Mouse (Mus musculus) liver, embryonic 12.5 days (tissue): ENCODE data around the gene Dcst1. TPM values are rescaled to one million over a fixed set of nuclear protein-coding genes. Genes with fewer than 3 reads are reported as not detected.

ENCODE experiments used
- ATAC-seq: fragments of 200-750 bp; cut with Nextera tagmentation; 2 replicates; pipeline ENCODE4 v1.8.0; 2017; ENCODE audit warnings: moderate number of reproducible peaks, mild to moderate bottlenecking, moderate library complexity
- H3K27ac ChIP-seq: fragments of 300-500 bp; sonication (generic); 2 replicates; pipeline ENCODE4 v1.5.1; 2016; ENCODE audit warnings: mild to moderate bottlenecking
- H3K27me3 ChIP-seq: fragments of 300-500 bp; sonication (generic); replicated peaks from 2 replicates; pipeline ENCODE4 v1.6.1; 2016; ENCODE audit warnings: mild to moderate bottlenecking, moderate library complexity
- H3K36me3 ChIP-seq: fragments of 300-500 bp; sonication (generic); 2 replicates; pipeline ENCODE4 v1.6.1; 2016; ENCODE audit warnings: mild to moderate bottlenecking, moderate library complexity
- H3K4me1 ChIP-seq: fragments of 300-500 bp; sonication (generic); 2 replicates; pipeline ENCODE4 v1.6.1; 2016
- H3K4me2 ChIP-seq: fragments of 300-500 bp; sonication (generic); 2 replicates; pipeline ENCODE4 v1.6.1; 2016; ENCODE audit warnings: mild to moderate bottlenecking, moderate library complexity
- H3K4me3 ChIP-seq: fragments of 300-500 bp; sonication (generic); 2 replicates; pipeline ENCODE4 v1.5.1; 2016; ENCODE audit warnings: mild to moderate bottlenecking, moderate library complexity
- H3K9ac ChIP-seq: fragments of 300-500 bp; sonication (generic); 2 replicates; pipeline ENCODE4 v1.6.1; 2016; ENCODE audit warnings: mild to moderate bottlenecking, moderate library complexity
- H3K9me3 ChIP-seq: fragments of 300-500 bp; sonication (generic); replicated peaks from 2 replicates; pipeline ENCODE4 v1.6.1; 2016; ENCODE audit warnings: mild to moderate bottlenecking, moderate library complexity
- WGBS: fragments of 180-500 bp; shearing (Covaris S2); methylation state at CpG from one replicate; pipeline ENCODE4 v1.1.7; 2016; ENCODE audit not compliant: insufficient replicate concordance; 5-methylcytosine and 5-hydroxymethylcytosine counted together
- polyA plus RNA-seq: library from polyadenylated mRNA; unstranded; fragments of >200 nt; fragmentation: Nextera tagmentation; extraction: Ambion mirVana; gene quantifications from 2 replicates; pipeline ENCODE4 v1.2.1, GENCODE M21; 2016

Gene Dcst1
- polyA plus RNA-seq, 1 experiment from 2014 or later: not detected

DNA sequence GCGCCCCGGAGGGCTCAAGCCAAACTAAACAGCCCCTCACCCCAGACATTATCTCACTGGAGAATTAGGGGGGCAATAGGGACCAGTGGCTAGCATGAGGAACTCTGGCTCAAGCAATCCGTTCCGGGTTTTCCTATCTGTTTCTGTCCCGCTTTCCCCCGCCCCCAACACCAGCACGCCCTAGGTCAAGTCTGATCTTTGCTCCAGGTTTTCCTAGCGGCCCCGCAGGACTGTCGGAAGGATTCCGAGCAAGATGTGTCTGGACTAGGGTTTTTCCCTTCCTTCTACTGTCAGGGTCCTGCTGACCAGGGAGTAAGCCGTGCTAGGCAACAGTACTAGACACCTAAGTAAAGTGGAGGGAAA lies 29.8 kb upstream of the Dcst1 start:
- Histone ChIP-seq H3K27ac (peak overlapping the region; percentile 85), H3K4me3 (peak overlapping the region; percentile 63), H3K27me3 (peaks cover 31% of the 10 kb centered on the region), H3K4me2 (peak overlapping the region; percentile 98), H3K9me3 (no peaks in the 10 kb centered on the region), H3K9ac (peak overlapping the region; percentile 81), H3K4me1 (peaks cover 72% of the 10 kb centered on the region), H3K36me3 (peaks cover 9% of the 10 kb centered on the region; the same call in 1 of the 2 replicates)
- WGBS: under 1% methylated on average over 11 of the region's 12 CpGs
- ATAC-seq: peak; percentile 19

DNA sequence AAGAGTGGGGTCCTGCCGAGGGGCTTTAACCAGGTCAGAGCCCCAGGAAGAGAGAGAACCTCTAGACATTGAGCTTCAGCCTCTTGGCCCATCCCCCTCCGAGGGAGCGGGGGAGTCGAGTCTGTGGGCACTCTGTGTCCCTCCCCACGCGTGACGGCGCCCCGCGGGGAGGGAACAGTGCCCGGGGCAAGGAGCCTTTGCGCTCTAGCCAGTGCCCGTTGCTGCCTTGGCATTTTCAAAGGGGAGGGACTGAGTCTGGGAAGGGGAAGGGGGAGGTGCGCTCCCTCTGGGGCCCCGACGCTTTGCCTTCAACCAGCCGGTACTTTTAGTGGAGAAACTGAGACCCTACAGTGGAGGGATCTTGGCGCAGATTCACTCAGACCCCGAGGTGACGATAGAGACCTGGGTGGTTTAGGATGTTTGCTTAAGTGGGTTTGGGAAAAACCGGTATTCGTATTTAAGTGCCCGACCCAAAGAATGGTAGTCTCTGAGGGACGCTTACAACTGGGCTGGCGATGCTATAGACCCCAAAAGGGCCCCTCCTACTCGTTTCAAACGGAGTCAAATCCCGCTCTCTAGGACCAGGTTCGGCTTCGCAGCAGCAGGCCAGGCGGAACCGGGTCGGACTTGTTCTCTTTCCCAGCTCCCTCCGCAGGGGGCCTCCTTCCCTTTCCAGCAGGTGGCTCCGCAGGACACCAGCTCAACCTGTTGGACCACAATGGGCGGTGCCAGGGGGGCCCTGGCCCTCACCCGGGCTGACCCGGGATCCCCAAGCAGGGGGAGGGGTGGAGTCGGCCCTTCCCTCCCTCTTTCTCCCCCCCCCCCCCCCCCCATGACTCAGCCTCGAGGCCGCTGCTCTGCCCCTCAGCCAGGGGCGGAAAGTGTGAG lies 29.2 kb upstream of the Dcst1 start, which contains the start of gene Zbtb7b:
TSS of gene Zbtb7b (minus strand) at position 771 of the 888 bp plus-strand sequence.
- Histone ChIP-seq H3K4me3 (peak within 1 kb of the TSS; percentile 63), H3K4me1 (peaks cover 79% of the 10 kb centered on the region)

DNA sequence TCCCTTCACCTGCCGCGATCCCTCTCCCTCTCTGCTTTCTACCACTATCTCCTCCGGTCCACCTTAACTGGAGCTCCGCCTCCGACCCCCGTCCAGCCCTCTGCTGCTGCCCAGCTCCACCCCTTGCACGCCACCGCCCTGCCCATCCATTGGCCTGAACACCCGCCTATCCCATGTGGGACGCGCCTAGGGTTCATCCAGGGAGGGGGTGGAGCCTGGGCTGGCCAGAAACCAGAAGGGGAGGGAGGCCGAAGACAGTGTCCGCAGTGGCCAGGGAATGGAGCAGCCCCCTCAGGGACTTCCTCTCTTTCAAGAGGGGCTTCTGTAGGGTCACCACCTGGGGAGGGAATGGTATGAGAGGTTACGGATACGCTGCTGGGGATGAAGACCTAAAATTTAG lies 28.6 kb upstream of the Dcst1 start:
- Histone ChIP-seq H3K27ac (peak overlapping the region; percentile 85), H3K4me3 (peak overlapping the region; percentile 63), H3K4me1 (peaks cover 85% of the 10 kb centered on the region), H3K9ac (peak overlapping the region; percentile 81), H3K36me3 (no peaks in the 10 kb centered on the region), H3K9me3 (no peaks in the 10 kb centered on the region), H3K4me2 (peak overlapping the region; percentile 98), H3K27me3 (peaks cover 31% of the 10 kb centered on the region)
- ATAC-seq: peak; percentile 93
- under 1% methylated on average over 15 of the region's 15 CpGs for WGBS

More for the DNA sequence above, 29.2 kb upstream of the Dcst1 start, which contains the start of gene Zbtb7b:
- Histone ChIP-seq H3K27ac (peak within 1 kb of the TSS; percentile 85), H3K36me3 (0 out of 2 replicates have a peak, but pooled peaks cover 2% of the 10 kb centered on the region), H3K9ac (peak within 1 kb of the TSS; percentile 81), H3K27me3 (peaks cover 31% of the 10 kb centered on the region), H3K4me2 (peak within 1 kb of the TSS; percentile 98), H3K9me3 (no peaks in the 10 kb centered on the region)
- under 1% methylated on average over 40 of the region's 42 CpGs for WGBS
- peak; percentile 50 for ATAC-seq

DNA sequence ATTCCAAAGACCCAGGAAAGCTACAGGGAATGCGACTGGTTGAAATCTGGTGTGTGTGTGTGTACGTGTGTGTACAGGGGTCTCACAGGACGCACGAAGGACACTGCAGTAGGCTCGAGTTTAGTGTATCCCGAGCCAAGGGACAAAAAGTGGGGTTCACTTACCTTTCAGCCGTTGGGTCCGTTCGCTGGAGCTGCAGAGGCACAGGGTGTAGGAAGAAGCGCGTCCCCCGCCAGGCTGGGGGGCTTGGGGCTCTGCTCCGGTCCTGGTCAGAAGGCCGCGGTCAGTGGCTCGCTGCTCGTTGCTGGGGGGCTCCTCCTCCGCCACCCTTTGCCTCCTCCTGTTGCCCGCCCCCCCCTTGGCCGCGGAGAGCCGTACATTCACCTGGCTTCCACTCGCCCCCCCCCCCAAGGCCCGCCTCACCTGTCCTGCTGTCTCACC lies 27.8 kb upstream of the Dcst1 start:
- Histone ChIP-seq H3K4me3 (peak overlapping the region; percentile 63), H3K36me3 (no peaks in the 10 kb centered on the region), H3K9me3 (no peaks in the 10 kb centered on the region), H3K4me1 (peaks cover 90% of the 10 kb centered on the region), H3K27me3 (peaks cover 31% of the 10 kb centered on the region), H3K9ac (peak overlapping the region; percentile 67), H3K27ac (peak overlapping the region; percentile 70), H3K4me2 (peak overlapping the region; percentile 98)
- WGBS: under 1% methylated on average over 22 of the region's 24 CpGs
- ATAC-seq: no peak

DNA sequence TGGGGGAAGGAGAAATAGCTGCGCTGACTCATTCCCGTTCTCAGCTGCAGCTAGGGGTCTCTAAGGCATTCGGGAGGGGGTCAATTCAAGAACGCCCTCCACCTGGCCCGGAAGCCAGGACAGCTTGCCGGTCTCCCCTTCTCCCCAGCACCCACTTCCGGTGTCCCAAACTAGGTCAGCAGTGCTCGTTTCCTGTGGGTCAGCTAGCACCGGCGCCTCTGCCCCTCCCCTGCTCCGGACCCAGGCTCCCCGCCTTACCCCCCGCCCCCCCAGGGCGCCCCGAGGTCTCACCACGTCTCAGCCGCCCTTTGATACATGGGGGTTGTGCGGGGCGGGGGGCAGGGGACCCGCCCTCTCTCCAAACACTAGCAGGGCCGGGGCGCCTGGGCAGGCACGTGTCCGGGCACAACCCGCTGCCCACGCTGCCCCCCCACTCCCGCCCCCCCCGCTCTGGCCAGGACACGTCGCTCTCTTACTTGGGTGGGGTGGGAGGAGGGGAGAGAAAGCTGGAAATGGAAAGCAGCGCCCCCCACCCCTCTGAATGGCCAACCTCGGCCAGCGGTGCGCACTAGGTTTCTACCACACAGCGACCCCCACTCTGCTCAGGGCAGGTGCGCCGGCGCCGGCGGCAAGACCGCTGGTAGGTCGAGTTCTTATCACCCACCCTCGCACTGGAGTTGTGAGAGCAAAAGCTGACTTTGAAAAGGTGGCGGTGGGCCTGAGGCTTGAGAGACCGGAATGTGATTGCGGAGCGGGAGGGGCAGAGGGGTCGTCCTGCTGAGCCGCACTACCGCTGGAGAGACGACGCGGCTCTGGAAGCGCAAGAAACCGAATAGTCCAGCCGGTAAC lies 26.8 kb upstream of the Dcst1 start:
- no peaks in the 10 kb centered on the region for H3K9me3 ChIP-seq
- peak overlapping the region; percentile 63 for H3K4me3 ChIP-seq
- no peaks in the 10 kb centered on the region for H3K36me3 ChIP-seq
- peak overlapping the region; percentile 98 for H3K4me2 ChIP-seq
- peaks cover 31% of the 10 kb centered on the region for H3K27me3 ChIP-seq
- under 1% methylated on average over 55 of the region's 56 CpGs for WGBS
- H3K9ac ChIP-seq: peak overlapping the region; percentile 67
- ATAC-seq: no peak
- peak overlapping the region; percentile 70 for H3K27ac ChIP-seq
- H3K4me1 ChIP-seq: peaks cover 98% of the 10 kb centered on the region

DNA sequence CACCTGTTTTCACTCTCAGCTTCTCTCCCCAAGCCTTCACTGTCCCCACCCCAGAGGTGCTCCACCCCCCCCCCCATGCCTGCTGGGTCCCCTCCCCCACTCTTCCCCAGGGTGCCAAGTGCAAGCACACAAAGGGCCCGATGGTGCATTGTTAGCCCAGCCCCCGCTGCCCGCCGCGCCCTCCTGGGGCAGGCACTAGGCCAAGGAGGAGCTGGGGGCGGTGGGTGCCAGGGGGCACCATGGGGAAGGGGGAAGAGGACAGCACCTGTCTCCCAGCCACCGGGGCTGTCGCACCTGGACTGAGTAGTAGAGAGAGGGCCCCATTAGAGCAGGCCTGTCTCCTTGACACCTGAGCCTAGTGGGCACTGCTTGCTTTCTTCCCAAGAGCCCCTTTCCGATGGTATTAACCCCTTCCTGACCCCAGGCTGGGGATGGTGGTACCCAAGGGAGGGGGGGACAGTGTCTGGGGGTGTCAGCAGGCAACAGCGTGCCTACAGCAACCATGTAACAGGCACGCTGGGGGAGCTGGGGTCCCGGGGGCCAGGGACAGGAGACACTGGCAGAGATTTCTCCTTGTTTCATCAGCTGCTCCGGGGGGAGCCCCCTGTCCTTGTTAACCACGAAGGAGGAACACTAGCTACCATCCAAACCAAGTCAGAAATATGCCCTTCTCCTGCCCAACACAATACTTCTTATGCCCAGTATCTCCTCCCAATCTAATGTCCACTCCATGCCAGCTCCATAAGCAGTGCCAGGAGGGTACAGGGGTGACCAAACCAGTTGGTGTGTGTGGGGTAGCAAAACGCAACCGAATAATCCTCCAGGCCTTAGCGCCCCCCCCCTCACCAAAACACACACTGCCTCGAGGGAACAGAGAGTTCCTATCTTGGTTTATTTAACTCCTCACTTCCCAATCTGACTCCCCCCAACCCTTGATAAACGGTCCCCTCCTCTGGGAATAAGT lies 25.9 kb upstream of the Dcst1 start:
- H3K27ac ChIP-seq: peak overlapping the region; percentile 70
- peak overlapping the region; percentile 98 for H3K4me2 ChIP-seq
- peaks cover 31% of the 10 kb centered on the region for H3K27me3 ChIP-seq
- ATAC-seq: no peak
- peak overlapping the region; percentile 67 for H3K9ac ChIP-seq
- H3K4me3 ChIP-seq: peak overlapping the region; percentile 63
- no peaks in the 10 kb centered on the region for H3K36me3 ChIP-seq
- 31% methylated on average over 19 of the region's 19 CpGs for WGBS
- H3K4me1 ChIP-seq: peaks cover 91% of the 10 kb centered on the region
- no peaks in the 10 kb centered on the region for H3K9me3 ChIP-seq

DNA sequence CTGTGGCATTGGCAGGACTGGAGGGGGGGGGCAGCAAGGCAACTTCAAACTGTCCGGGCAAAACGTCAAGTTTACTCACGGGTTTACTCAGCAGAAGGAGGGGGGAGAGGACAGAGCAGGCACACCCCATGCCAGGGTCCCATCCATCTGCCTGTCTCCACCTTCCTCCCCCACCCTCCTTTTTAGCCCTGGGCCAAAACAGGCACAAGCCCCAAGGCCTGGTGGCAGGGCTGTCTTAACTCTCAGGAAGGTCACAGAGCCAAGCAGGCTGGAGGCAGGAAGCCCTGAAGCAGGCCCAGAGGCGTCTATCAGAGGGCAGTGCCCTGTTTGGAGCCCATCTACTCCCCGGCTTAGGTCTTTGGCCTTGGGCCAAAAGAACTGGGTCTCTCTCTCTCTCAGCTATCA lies 25.1 kb upstream of the Dcst1 start:
- 61% methylated on average over 5 of the region's 5 CpGs for WGBS
- Histone ChIP-seq H3K4me3 (no peak overlapping the region), H3K4me1 (peaks cover 91% of the 10 kb centered on the region), H3K9ac (no peak overlapping the region), H3K27ac (peak overlapping the region; percentile 70; the same call in 1 of the 2 replicates), H3K36me3 (no peaks in the 10 kb centered on the region), H3K27me3 (peaks cover 37% of the 10 kb centered on the region), H3K4me2 (peak overlapping the region; percentile 98; the same call in 1 of the 2 replicates), H3K9me3 (no peaks in the 10 kb centered on the region)
- ATAC-seq: no peak

DNA sequence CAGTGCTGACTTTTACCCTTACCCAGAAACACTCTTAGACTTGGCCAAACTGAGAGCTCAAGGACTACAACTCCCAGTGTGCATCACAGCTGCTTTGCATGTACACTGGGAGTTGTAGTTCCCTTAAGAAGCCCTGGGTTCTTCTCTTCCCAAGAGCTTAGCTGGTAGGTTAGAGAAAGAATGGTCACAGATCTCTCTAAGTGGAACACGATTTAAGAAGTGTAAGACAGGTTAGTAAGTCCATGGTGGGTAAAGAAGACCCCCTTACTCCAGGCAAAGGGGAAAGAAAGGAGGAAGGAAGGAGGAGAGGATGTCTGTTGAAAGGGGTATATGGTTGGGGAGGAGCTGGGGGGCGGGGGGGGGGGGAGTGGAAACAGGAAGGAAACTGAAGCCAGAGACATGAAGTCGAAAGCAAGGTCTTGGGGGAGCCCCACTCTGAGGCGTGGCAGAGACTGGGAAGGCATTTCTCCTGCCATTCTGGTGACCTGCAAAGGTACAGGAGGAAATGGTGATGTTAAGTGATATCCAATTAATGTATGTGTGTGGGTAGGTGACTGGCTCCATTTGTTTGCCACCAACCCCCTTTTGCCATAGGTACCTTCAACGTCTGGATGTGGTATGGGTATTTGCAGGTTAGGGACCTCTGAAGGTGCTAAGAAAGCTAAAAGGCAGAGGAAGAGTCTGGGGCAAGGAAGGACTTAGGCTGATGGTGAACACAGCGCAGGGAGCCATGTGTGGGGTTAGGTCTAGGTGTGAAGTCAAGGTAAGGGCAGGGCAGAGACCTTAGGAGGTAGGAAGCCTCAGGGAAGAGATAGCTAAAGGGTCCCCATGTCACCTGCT lies 24.1 kb upstream of the Dcst1 start:
- Histone ChIP-seq H3K27me3 (peaks cover 37% of the 10 kb centered on the region), H3K27ac (peak overlapping the region; percentile 41; the same call in 1 of the 2 replicates), H3K9me3 (no peaks in the 10 kb centered on the region), H3K4me3 (no peak overlapping the region), H3K36me3 (no peaks in the 10 kb centered on the region), H3K4me1 (peaks cover 86% of the 10 kb centered on the region), H3K9ac (no peak overlapping the region), H3K4me2 (peak overlapping the region; percentile 17; the same call in 1 of the 2 replicates)
- ATAC-seq: no peak
- 29% methylated on average over 6 of the region's 6 CpGs for WGBS

DNA sequence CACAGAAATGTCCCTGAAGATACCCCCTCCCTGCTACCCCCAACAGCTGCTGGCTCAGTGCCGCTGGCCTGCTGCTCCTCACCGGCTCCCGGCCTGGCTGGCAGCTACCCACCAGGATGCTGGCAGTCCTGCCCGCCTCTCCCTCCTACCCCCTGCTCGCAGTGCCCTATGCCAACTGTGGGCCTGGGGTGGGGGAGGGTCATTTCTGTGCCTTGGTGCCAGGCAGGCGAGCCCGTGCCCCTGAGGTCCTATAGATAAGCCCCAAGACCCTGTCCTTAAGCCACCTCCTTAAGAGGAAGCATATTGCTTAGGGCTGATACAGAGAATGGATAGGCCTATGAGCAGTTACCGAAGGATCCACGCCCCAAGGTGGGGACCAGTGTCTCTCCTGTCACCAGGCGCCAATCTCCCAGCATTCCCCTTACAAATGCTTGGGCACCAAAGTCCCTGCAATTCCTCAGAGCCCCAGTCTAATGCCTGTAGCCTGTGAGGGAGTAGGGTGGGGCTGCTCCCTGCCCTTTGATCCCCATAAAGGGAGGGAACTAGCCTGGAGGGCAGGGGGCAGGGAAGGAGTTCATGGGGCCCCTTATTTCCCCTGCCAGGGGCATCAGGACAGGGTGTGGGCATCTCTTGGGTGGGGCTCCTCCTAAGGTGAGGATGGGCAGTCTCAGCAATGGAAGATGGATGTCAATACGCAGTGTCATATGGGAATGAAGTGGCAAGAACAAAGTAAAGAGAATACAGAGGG lies 23.3 kb upstream of the Dcst1 start:
- WGBS: 45% methylated on average over 11 of the region's 11 CpGs
- no peaks in the 10 kb centered on the region for H3K9me3 ChIP-seq
- peaks cover 37% of the 10 kb centered on the region for H3K27me3 ChIP-seq
- 0 out of 2 replicates have a peak overlapping the region, but pooled peaks have one; percentile 6 for H3K4me3 ChIP-seq
- peaks cover 80% of the 10 kb centered on the region for H3K4me1 ChIP-seq
- H3K36me3 ChIP-seq: no peaks in the 10 kb centered on the region
- peak overlapping the region; percentile 32 for H3K4me2 ChIP-seq
- no peak for ATAC-seq
- no peak overlapping the region for H3K9ac ChIP-seq
- H3K27ac ChIP-seq: peak overlapping the region; percentile 49; the same call in 1 of the 2 replicates

DNA sequence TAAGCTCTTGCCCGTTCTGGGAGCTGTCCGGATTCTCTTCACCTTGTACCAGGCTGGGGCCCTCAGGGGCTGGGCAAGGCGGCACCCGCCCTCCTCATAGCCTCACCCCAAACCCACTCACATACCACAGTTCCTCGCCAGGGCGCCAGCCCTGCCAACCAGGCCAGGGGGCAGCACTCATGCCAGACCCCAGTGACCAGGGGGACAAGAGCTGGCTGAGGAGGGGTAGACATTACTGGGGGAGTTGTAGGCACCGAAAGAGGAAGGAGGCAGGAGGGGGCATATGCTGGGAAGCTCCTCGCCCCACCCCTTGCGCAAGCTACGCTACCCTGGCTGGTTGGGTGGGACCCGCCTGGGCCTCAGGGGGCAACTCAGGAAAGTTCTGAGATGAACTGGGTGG lies 22.6 kb upstream of the Dcst1 start:
- Histone ChIP-seq H3K4me3 (no peak overlapping the region), H3K4me1 (peaks cover 73% of the 10 kb centered on the region), H3K27ac (no peak overlapping the region), H3K9ac (no peak overlapping the region), H3K9me3 (no peaks in the 10 kb centered on the region), H3K36me3 (no peaks in the 10 kb centered on the region), H3K27me3 (peaks cover 32% of the 10 kb centered on the region), H3K4me2 (peak overlapping the region; percentile 32)
- no peak for ATAC-seq
- 67% methylated on average over 11 of the region's 11 CpGs for WGBS
